15 mouse cellular contexts compared by ENCODE assay signal in genomic region chr13:31327511-31327951, GRCm38 (mm10).
DNase-seq lines count a peak whose midpoint lies in the region; ATAC-seq and TF ChIP-seq lines count a peak whose summit lies in the region.
"Had no signal": no experiment of that assay in that cellular context is flagged by ENCODE, and none has a peak within 500 bp of the region (broad histone marks: within the 10 kb centered on the region; RNA-seq: fewer than 3 reads in every experiment).

No protein-coding gene starts in this region.

- H3K4me3 ChIP-seq in intestine, postnatal 0 days (ENCODE audit: low read depth, low read length) = no peak overlapping the region
- no peak overlapping the region for H3K4me3 ChIP-seq in hindbrain, embryonic 12.5 days
- H3K4me3 ChIP-seq: forebrain, embryonic 13.5 days; megakaryocyte, embryonic 14.5 days; neural tube, embryonic 13.5 days had no signal

- 0 out of 2 replicates have a peak overlapping the region, but pooled peaks have one; percentile 15 for H3K27ac ChIP-seq in intestine, postnatal 0 days (ENCODE audit: low read depth, low read length)
- no peak overlapping the region for H3K27ac ChIP-seq in hindbrain, embryonic 12.5 days
- H3K27ac ChIP-seq: forebrain, embryonic 13.5 days; neural tube, embryonic 13.5 days had no signal

- no peak overlapping the region for H3K4me2 ChIP-seq in intestine, postnatal 0 days (replicated peaks; ENCODE audit: low read depth)
- H3K4me2 ChIP-seq in hindbrain, embryonic 12.5 days (replicated peaks) = no peak overlapping the region
- H3K4me2 ChIP-seq: forebrain, embryonic 13.5 days; neural tube, embryonic 13.5 days had no signal

- H3K4me1 ChIP-seq in intestine, postnatal 0 days (replicated peaks; ENCODE audit: control insufficient read depth, insufficient read depth, low read length) = 0 out of 2 replicates have a peak, but pooled peaks cover 5% of the 10 kb centered on the region
- H3K4me1 ChIP-seq in hindbrain, embryonic 12.5 days = no peaks in the 10 kb centered on the region
- H3K4me1 ChIP-seq: forebrain, embryonic 13.5 days; megakaryocyte, embryonic 14.5 days had no signal

- 0 out of 2 replicates have a peak, but pooled peaks cover 6% of the 10 kb centered on the region for H3K27me3 ChIP-seq in intestine, postnatal 0 days (replicated peaks; ENCODE audit: control insufficient read depth, insufficient read depth, low read length)
- no peaks in the 10 kb centered on the region for H3K27me3 ChIP-seq in hindbrain, embryonic 12.5 days
- H3K27me3 ChIP-seq: forebrain, embryonic 13.5 days; megakaryocyte, embryonic 14.5 days; neural tube, embryonic 13.5 days had no signal

- peak; percentile 71 for ATAC-seq in intestine, postnatal 0 days
- ATAC-seq in hindbrain, embryonic 12.5 days (ENCODE audit: low FRiP score) = no peak
- ATAC-seq in activated CD4-positive, CD25-positive, alpha-beta regulatory T cell, adult 4 months = no peak
- ATAC-seq: forebrain, embryonic 13.5 days had no signal

- no peaks in the 10 kb centered on the region for H3K9me3 ChIP-seq in intestine, postnatal 0 days (ENCODE audit: control insufficient read depth)
- no peaks in the 10 kb centered on the region for H3K9me3 ChIP-seq in hindbrain, embryonic 12.5 days (replicated peaks)
- H3K9me3 ChIP-seq: forebrain, embryonic 13.5 days; megakaryocyte, embryonic 14.5 days; neural tube, embryonic 13.5 days had no signal

- no peak overlapping the region for H3K9ac ChIP-seq in intestine, postnatal 0 days (ENCODE audit: low read depth, low read length)
- H3K9ac ChIP-seq in hindbrain, embryonic 12.5 days = no peak overlapping the region
- H3K9ac ChIP-seq: forebrain, embryonic 13.5 days; neural tube, embryonic 13.5 days had no signal

- H3K36me3 ChIP-seq in intestine, postnatal 0 days (ENCODE audit: control insufficient read depth, insufficient read depth) = no peaks in the 10 kb centered on the region
- no peaks in the 10 kb centered on the region for H3K36me3 ChIP-seq in hindbrain, embryonic 12.5 days
- H3K36me3 ChIP-seq: neural tube, embryonic 13.5 days had no signal

- 27% methylated on average over 7 of the region's 7 CpGs for WGBS in intestine, postnatal 0 days
- 72% methylated on average over 7 of the region's 7 CpGs for WGBS in hindbrain, embryonic 12.5 days

- peak; percentile 64 for DNase-seq in adrenal gland, adult 2 months
- no peak for DNase-seq in adrenal gland, adult 18-20 months (ENCODE audit: low spot score in 2 of 2)
- peak; percentile 49 for DNase-seq in testis, postnatal 10 days (ENCODE audit: low spot score)
- no peak for DNase-seq in testis, postnatal 14 days (ENCODE audit: low spot score)
- no peak for DNase-seq in ovary, postnatal 14 days (ENCODE audit: low spot score)
- DNase-seq: cerebellum, adult 11 months; kidney, adult 18-20 months; liver; retina, postnatal 1 day had no signal

- TF ChIP-seq CTCF in intestine, postnatal 0 days (IDR thresholded peaks at IDR 0.05; ENCODE audit: low read depth) = no peak

Comparison
In these comparisons a context has a peak if more than half of its experiments do, and no peak if none do; other contexts are left out.
1. DNase-seq: peak in adrenal gland, adult 2 months (single experiment) and testis, postnatal 10 days (single experiment); none in adrenal gland, adult 18-20 months (0 of 2), testis, postnatal 14 days (single experiment) and ovary, postnatal 14 days (single experiment).